Mouse (Mus musculus) spleen, postnatal 36 days (tissue): ENCODE measurements around the gene Sobp.

Experiments
- DNase-seq, 2 experiments: peaks; one replicate each; pipeline ENCODE4 v3.0.0; 2022; ENCODE audit warnings: low spot score in 2 of 2, mixed read lengths in 1 of 2

The Sobp gene

DNA sequence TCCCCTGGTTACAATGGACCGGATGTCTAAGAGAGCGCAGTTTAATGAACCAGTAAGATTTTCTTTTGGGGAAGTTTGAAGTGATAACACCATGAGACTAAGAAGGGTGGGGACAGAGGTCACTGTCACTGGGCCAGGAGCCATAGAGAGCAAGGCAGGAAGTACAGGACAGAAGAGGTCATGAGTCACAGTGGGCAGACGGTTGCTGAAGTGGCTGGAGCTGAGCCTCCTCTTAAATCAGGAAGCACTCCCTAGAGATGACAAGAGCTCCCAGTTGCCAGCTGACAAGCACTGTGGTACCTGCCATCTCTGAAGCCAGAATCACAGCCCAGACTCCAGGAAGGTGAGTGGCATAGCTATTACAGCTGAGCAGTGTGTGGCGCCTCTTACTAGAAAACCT, 139.5 kb downstream of the Sobp start:
- DNase-seq, result peak in 1 of 2 experiments; percentile 18

DNA sequence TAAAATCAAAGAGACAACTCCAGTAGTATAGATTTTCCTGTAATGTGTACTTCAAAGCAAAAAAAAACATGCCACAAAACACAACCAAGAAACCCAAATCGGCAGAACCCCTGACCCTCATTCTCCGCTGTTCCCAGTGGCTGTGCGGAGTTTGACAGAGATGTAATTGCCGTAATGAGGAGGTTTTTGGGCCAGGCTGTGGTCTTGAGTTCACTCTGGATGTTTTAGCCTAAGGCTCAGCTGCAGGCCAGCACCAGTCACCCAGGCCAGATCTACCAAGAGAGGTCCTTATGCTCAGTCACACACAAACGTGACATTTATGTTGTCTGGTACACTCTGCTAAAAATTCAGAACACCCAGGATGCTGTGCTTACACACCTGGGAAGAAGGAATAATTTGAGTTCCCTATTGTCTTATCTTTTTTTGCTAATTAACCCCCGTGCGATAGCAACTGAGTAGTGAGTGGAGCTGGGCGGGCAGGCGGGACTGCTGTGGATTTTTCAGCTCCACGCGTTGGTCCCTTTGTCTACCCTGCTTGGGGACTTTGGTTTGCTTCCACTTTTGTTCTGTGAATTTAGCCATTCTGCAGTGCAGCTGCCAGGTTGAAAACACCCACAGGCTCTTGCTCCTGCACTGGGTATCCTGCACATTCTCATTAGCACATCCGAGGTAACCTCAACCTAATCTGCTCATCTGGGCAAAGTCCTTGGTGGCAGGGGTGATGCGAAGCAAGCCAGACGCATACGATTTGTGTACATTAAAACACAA, 140.7 kb downstream of the Sobp start:
- no peak for DNase-seq

DNA sequence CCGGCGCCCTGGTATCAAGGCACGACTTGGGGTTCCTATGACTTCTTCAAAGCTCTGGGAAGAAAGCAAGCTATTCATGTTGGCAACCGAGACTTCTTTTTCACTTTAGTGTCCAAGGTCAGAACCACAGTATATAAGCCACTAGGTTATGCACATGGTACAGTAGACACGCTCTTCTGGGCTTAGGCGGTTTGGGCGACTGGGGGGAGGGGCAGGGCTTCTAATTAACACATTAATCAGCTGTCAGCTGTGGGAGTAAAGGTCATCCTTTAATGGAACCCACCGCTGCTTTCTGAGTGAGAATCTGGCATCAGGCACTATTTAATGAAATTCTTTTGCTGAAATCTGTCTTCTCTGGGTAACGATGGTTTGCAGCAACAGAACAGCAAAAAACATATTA, 147.3 kb downstream of the Sobp start:
- DNase-seq, result no peak

DNA sequence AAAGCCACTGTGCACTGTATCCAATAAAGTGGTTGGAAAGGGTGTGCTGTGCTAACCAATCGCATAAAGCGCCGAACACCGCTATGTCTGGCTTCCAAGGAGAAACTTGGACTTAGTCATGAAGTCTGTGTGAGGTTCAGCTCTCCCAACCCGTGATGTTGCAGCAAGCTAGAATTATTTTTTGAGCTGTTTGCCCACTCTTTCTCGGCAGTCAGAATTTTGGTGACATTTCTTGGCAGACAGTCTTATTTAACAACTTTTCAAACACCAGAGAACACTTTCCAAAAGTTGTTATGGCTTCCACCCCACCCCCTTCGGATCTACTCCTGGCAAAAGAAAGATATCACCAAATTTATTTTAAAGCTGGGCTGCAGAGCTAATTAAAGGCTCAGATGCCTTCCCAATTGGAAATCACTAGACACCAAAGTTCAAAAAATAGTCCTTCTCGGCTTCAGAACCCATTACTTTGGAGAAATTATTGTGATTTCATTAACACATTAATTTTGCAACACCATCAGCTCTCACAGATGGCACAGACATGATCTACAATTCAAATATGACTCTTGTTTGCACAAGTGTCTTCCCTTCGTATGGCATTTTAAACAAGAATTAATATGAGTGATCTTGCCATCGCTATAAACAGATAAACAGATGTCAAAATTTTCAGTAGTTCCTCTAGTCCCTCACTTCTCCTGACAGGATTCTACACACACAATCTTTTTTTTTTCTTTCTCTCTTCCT, 150.7 kb downstream of the Sobp start:
- DNase-seq, result no peak

DNA sequence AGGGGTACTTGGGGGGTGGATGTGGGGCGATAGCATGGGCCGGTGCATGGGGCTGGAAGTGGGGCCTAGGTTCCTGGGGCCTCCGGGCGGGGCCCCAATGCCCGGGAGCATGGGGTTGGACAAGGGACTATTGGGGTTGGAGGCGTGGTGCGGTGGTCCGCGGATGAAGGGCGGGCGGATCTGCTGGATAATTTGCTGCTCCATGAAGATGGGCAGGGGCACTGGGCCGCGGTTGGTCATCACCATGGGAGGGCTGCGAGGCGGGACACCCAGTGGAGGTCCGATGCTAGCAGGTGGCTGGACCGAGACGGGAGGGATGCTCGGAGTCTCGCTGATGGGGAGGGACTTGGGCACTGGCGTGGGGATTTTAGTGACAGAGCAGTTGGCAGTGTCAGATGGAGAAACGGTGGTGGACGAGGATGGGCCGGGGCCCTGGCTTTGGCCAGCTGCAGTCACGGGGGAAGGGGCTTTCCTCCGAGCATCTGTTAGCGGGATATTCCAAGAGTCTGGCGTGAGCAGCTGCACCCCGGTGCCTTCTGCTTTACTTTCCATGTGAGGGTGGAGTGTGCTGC, 152.1 kb downstream of the Sobp start:
- DNase-seq, result no peak

DNA sequence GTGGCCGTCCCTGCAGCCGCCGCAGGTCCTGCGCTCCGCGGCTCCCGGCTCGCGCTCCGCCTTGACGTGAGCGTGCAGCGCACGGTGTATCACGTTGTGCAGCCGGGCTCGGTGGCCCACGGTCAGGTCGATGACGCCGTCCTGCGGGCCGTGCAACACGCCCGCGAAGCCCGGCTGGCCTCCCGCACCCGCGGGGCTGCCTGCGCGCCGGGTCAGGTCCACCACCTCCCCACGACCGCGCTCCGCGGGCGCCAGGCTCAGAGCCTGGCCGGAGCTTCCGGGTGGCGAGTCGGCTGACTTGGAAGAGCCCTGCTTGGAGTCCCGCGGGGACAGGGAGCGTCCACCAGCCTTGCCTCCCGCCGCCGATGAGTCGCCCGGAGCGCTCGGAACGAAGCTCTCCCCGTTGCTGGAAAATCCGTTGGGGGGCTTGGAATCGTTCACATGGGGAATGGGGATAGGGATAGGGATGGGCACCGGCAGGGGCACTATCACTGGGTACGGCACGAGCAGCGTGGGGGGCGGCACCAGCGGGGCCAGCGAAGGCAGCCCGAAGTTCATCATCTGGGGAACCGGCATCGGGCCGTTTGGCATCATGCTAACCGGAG, 152.7 kb downstream of the Sobp start:
- no peak for DNase-seq

DNA sequence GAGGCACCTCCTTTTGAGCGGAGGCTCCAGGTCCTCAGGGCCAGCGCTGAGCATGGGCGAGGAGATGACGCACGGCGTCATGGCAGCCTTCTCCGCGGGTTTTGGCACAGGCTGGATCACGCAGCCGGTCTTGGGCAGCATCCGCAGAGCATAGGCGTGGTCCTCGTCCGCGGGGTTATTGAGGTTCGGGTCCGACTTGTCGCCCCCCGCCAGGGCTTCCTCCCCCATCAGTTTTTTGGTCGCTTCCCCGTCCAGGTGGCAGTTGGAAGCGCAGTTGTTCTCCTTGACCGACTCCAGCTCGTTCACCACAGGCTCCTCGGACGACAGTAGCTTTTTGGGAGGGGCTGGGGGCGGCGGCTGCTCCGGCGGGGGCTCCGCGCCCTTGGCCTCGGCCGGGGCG, 153.3 kb downstream of the Sobp start:
- DNase-seq, result no peak

DNA sequence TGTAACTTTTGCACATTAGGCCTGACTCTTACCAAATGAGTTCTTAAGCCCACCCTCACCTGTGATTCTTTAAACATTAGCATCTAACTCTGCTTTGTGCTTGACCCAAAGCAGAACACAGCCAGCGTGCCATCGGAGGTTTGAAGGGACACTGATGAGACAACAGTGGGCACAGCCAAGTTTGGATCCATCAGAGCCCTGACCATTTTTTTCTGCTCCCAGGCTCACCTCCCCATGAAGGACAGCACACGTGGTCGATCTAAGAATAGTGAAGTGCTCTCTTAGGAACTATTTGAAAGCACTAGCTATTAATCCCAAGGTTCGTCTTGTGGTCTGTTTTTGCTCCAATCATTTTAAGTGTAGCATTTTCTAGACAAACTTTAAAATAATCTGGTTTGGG, 159.5 kb downstream of the Sobp start:
- DNase-seq, result no peak

DNA sequence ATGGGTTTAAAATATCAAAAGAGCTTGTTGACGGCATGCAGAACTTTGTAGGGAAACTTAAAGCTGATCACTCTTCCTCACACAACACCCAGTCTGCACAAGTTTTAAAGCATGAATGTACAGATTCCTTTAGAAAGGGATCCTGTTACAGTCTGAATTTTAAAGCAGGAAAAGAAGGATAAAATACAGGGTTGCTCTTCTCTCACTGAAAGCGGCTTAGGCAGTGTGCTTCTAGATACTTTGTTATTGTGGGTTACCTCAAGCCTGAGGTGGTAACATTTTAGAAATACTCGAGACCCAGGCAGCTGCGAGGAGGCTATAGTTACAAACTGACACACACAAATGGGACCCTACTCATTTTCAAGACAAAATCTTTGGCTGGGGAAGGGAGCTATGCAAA, 160.0 kb downstream of the Sobp start:
- no peak for DNase-seq

DNA sequence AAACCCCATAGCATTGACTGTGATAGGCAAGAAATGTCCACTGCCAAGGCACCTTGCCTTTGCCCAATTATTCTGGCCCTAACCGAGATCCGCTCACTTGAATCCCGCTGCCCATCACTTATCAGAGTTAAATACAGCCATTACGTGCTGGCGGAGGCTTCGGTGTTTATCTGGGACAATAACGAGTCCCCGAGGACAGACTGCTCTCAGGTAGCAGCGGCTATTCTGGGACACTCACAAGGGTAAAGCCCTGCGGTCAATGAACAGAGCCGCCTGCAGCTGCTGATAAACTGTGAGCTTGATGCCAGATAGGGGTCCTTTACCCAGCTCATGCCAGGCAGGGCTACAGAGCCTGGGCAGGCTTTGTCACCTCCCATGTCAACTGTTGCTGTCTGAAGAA, 166.2 kb downstream of the Sobp start:
- no peak for DNase-seq

DNA sequence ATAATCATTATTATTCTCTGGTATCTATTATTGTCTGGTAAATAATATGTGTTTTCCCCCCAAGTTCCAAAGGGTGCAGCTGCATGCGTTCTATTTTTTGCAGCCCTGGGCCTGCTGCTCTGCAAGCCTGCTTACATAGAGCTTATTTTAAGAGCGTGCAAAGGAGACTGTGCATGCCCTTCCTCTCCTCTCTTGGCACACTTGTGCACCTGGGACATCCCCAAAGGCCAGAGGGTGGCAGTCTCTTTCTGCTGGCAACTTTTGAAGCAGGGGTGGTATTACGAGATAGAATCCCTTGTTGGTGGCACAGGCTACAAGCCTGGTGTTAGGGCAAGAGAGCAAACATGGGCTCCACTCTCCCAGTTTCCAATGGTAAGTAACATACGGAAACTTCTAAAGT, 167.8 kb downstream of the Sobp start:
- no peak for DNase-seq

DNA sequence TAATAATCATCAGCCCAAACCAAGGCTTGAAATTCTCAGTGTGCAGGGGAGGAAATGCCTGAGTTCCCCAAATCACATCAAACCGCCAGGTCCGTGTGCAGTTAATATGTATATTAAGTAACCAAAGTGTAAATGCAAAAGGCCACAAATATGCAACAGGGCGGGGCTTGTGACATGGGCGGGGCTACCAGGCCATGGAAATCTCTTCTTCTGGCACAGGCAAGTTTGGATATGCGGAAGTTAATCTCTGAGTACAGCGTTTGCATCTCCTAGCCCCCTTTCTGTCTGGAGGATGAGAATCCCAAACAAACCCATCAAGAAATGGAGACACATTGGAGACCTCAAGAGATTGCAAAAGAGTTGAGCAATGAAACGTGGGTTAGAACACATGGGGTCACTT, 168.7 kb downstream of the Sobp start:
- no peak for DNase-seq

DNA sequence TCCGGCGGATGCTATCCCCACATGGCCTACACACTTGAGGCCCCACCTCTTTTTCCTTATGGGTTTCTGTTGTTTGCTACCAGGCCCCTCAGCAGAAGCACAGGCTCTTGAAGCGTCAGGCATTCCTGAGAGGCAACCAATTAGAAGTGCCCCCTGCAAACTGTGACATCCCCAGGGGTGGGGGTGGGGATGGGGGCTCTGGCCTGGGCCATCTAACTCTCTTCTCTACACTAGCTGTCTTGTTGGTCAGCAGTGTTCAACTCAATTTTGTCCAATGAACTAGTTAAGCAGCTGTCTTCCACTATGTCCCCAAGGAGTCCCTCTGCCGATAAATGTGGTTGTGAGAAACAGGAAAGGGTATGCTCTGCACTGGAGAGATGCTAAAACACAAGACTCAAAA, 169.3 kb downstream of the Sobp start:
- DNase-seq, result no peak

DNA sequence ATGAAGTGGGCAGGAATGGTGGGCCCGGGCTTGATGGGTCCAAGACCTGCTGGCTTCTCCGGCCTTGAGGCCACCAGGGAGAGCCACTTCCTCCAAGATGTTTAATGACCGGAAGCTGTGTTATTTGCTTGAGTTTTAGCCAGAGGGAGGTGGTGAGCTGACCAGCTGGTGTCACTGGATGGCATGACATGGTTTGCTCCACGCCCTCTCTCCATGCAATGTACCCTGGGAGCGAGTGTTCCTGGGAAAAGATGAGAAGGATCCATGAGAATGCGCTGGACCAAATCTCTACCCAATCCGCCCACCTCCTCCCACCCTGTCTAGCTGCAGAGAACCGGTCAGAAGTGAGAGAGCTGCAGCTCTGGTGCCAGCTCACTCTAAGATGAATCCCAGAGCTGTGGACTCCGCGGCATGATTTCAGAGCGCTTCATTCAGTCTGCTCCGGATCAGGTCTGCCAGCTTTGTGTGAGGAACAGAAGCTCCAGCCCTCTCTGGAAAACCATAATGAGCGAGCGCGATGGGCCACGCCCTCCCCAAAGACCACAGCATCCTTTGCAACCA, 170.1 kb downstream of the Sobp start:
- DNase-seq, result no peak

DNA sequence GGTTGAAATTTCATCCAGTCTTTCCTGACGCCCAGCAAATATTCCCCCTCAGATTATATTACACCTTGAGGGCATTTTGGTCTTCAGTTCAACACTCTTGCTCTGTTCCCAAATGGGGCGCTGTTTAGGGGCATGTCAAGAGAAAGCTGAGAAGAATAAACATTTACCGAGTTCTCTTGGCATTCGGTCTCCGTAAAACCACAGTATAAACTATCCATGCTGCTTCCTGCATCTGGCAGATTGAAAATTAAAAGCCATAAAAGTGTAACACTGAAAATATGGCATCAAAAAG, 170.9 kb downstream of the Sobp start:
- DNase-seq, result no peak

DNA sequence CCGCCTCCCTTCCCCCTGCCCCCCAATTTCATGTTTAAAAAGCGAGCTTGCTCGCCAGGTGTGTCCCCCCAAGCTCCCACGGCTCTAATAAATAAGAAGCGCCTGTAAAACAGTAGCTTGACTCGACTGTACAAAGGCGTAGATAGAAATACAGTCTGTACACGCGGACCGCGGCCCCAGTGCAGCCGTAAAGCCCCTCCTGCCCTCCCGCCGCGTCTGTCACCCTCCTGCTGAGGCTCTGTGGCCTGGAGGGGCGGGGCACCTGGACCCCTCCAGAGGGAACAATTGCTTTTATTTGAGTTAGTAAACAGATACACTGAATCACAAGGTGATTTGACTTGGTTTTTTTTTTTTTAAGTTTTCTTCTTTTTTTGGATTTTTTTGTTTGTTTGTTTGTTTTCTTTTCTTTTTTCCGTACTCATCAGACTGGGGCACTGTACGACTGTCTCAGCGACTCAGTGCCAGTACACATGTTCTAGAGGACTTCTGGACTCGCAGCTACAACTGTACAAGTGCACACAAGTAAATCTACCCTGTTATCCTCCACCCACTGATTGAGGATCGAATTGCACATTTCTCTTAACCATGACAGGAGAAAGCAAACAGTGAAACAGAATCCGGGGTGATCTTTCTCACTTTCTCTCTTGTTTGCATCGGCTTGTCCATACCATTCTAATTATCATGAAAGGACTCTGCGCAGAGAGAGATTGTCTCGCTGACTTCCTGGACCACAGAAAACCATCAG, 171.4 kb downstream of the Sobp start:
- no peak for DNase-seq

DNA sequence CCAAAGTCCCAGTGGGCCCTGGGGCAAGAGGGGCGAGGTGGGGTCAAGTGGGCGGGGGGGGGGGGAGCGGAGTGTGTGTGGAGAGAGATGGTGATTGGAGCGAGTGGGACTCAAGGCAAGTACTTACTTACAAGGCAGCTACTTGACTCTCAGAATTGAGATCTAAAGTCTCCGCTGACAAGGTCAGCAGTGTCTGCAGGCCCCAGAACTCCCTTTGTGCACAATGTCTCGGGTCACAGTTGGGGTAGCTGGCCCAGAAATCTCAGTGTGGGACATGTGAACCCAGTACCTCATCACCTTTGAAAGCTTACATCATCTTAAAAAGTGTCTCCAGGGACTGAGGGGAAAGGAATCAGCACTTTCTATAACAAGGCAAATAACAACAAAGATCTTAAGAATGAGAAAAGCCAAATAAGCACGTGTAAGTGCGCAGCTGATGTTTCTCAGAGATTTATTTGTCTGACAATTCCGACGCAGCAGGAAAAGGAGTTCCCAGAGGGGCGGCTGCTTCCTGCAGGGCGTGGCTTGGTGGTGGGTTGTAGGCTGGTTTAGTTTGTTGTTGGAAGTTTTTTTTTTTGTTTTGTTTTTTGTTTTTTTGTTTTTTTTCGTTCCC, 172.2 kb downstream of the Sobp start:
- DNase-seq, result no peak

DNA sequence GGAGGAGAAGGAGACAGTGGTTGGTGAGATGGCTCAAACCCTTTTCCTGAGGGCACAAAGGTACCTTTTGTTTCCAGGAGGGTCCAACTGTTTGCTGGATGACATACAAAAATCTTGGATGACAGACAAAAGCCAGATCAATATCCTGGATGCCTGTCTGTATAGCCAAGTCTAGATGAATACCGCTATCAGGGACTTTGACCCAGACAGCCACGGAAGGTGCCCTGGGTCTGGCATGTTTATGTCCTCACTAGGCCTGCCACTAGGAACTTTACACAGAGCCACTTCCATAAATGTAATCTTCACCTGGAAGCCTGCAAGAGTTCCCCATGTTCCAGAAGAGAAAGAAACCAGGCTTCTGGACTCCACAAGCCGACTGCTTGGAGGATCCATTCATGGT, 172.9 kb downstream of the Sobp start:
- no peak for DNase-seq

DNA sequence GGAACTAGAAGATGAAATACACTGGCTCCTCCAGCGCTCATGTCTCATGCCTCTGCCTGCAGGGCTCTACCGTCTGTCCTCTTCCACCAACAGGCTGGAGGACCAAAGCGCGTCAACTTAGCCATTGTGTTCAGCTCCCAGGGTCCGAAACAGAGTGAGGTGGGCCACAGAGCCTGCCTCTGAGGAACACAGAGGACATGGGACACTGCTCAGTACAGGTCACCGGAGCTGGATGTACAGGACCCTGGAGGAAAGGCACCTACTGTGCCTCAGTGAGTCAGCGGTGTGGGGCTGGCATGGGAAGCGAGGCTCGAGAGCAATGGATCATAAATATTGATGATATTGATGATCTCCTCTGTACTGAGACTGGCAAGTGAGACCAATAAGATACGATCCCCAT, 175.0 kb downstream of the Sobp start:
- DNase-seq, result no peak

DNA sequence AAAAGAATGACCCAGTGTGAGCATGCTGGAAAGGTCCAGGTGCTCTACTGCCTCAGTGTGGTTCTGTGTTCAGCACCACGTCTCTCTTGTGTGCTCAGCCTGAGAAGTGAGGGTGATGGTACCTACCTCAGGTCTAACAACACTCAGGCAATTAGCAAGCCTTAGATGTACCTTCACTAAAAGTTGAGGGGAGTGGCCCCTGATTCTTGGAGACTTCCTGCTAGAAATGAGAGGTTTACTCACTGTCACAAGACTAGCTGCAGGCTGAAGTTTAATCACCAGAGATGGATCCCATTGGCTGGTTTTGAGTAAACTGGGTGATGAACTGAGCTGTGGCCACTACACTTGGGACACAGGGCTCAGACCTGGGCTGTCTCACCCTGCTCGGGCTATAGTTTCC, 177.1 kb downstream of the Sobp start:
- DNase-seq, result no peak

DNA sequence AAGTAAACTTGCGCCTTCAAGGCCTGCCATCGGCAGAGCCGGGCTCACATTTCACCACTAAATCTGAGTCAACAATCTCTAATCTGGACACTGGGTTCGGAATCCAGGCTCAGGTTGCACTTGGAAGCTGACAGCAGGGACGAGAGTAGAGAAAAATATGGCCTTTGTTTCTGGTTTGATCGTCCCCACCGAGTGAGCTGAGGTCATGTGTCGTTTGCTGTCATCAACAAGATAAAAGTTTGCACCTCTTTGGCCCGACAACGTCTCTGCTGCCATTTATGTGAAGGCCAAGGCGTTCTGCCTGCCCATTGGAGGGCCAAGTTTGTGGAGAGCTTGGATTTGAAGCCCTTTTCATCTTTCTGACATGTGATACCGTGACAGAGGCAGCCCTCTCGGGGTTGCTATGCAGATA, 178.8 kb downstream of the Sobp start:
- DNase-seq, result no peak
